Mouse (Mus musculus): ENCODE results near the gene Brpf3.

GRCm38 (mm10) chr17:28837840-28838239 is 37.0 kb downstream of the Brpf3 start:
- TF ChIP-seq CTCF (IDR thresholded peaks at IDR 0.05; ENCODE audit: borderline replicate concordance, insufficient read depth, low read depth, low read length) (no peak), POLR2A (IDR thresholded peaks at IDR 0.05; ENCODE audit: borderline replicate concordance, insufficient read depth, low read length) (no peak)
